Mouse (Mus musculus) liver, postnatal 0 days (tissue): ENCODE measurements around the gene Cdca3. TPM values are rescaled to one million over a fixed set of nuclear protein-coding genes. Genes with fewer than 3 reads are reported as not detected.

ENCODE experiments used
- ATAC-seq: fragments of 200-750 bp; cut with Nextera tagmentation; 2 replicates; pipeline ENCODE4 v1.8.0; 2017; ENCODE audit warnings: mild to moderate bottlenecking, moderate library complexity
- DNase-seq: peaks from one replicate; pipeline ENCODE4 v3.0.0-alpha.2; 2016
- H3K27ac ChIP-seq: fragments of 300-500 bp; sonication (generic); 2 replicates; pipeline ENCODE4 v1.5.1; 2014; ENCODE audit warnings: antibody characterized with exemption, moderate library complexity, mild to moderate bottlenecking, low read depth
- H3K27me3 ChIP-seq: fragments of 300-500 bp; sonication (generic); 2 replicates; pipeline ENCODE4 v1.6.1; 2014; ENCODE audit warnings: low read length, control low read depth, mixed read lengths; ENCODE audit not compliant: insufficient read depth
- H3K36me3 ChIP-seq: fragments of 300-500 bp; sonication (generic); replicated peaks from 2 replicates; pipeline ENCODE4 v1.6.1; 2014; ENCODE audit warnings: mild to moderate bottlenecking, control low read depth, low read length, moderate library complexity, mixed read lengths; ENCODE audit not compliant: insufficient read depth
- H3K4me1 ChIP-seq: fragments of 300-500 bp; sonication (generic); 2 replicates; pipeline ENCODE4 v1.6.1; 2014; ENCODE audit warnings: antibody characterized with exemption, mild to moderate bottlenecking, control low read depth; ENCODE audit not compliant: insufficient read depth
- H3K4me2 ChIP-seq: fragments of 300-500 bp; sonication (generic); 2 replicates; pipeline ENCODE4 v1.6.1; 2014; ENCODE audit warnings: low read depth, mild to moderate bottlenecking, low read length, moderate library complexity, mixed read lengths
- H3K4me3 ChIP-seq: fragments of 300-500 bp; sonication (generic); 2 replicates; pipeline ENCODE4 v1.5.1; 2014; ENCODE audit warnings: low read depth, low read length
- H3K9ac ChIP-seq: fragments of 300-500 bp; sonication (generic); replicated peaks from 2 replicates; pipeline ENCODE4 v1.6.1; 2014; ENCODE audit warnings: mild to moderate bottlenecking, moderate library complexity
- H3K9me3 ChIP-seq: fragments of 300-500 bp; sonication (generic); 2 replicates; pipeline ENCODE4 v1.6.1; 2016; ENCODE audit warnings: mild to moderate bottlenecking, control low read depth, low read length, mixed read lengths
- CTCF ChIP-seq: sonication (generic); IDR thresholded peaks from 2 replicates; pipeline ENCODE4 v1.5.1; 2016; ENCODE audit warnings: antibody characterized with exemption, low read depth
- EP300 ChIP-seq: IDR thresholded peaks from 2 replicates; pipeline ENCODE4 v1.6.1; 2016; ENCODE audit warnings: antibody characterized with exemption, low read depth, mild to moderate bottlenecking
- WGBS: fragments of 180-500 bp; shearing (Covaris S2); extraction: QIAGEN DNeasy Blood & Tissue Kit; methylation state at CpG from one replicate; pipeline ENCODE4 v1.1.7; 2014; ENCODE audit not compliant: insufficient replicate concordance; 5-methylcytosine and 5-hydroxymethylcytosine counted together
- polyA plus RNA-seq: library from polyadenylated mRNA; unstranded; fragments of >200 nt; fragmentation: Nextera tagmentation; extraction: Ambion mirVana; gene quantifications from 2 replicates; pipeline ENCODE4 v1.2.1, GENCODE M21; 2015

Gene Cdca3
- polyA plus RNA-seq, 1 experiment from 2014 or later = 98.3 TPM

- DNase-seq (peak; percentile 72), ATAC-seq (peak; percentile 74)
- Histone ChIP-seq H3K4me1 (peaks cover 5% of the 10 kb centered on the region; the same call in 1 of the 2 replicates), H3K27ac (peak within 1 kb of the TSS; percentile 34; the same call in 1 of the 2 replicates), H3K9me3 (no peaks in the 10 kb centered on the region), H3K36me3 (no peaks in the 10 kb centered on the region), H3K4me2 (peak within 1 kb of the TSS; percentile 83), H3K4me3 (peak within 1 kb of the TSS; percentile 52), H3K9ac (peak within 1 kb of the TSS; percentile 64), H3K27me3 (peaks cover 64% of the 10 kb centered on the region)
- WGBS = under 1% methylated on average over 78 of the region's 86 CpGs
- TF ChIP-seq CTCF = peak; percentile 66
- no peak for TF ChIP-seq EP300
Observed at GRCm38 (mm10) chr6:124856916-124857839, 27.8 kb downstream of the Cdca3 start, which contains the start of gene P3h3. P3h3 (minus strand) TSS chr6:124857752.

- peaks cover 6% of the 10 kb centered on the region for H3K4me1 ChIP-seq
- ATAC-seq (no peak), DNase-seq (no peak)
- H3K4me2 ChIP-seq = peak overlapping the region; percentile 83
- WGBS = 32% methylated on average over 26 of the region's 26 CpGs
- no peak overlapping the region for H3K27ac ChIP-seq
- H3K4me3 ChIP-seq = peak overlapping the region; percentile 52
- no peak overlapping the region for H3K9ac ChIP-seq
- TF ChIP-seq CTCF (no peak), EP300 (no peak)
- peaks cover 72% of the 10 kb centered on the region for H3K27me3 ChIP-seq
- no peaks in the 10 kb centered on the region for H3K36me3 ChIP-seq
- H3K9me3 ChIP-seq = no peaks in the 10 kb centered on the region
Observed at GRCm38 (mm10) chr6:124857840-124858530, 28.6 kb downstream of the Cdca3 start.

GRCm38 (mm10) chr6:124858561-124859318 lies 29.4 kb downstream of the Cdca3 start:
- no peaks in the 10 kb centered on the region for H3K9me3 ChIP-seq
- H3K4me3 ChIP-seq = no peak overlapping the region
- peaks cover 80% of the 10 kb centered on the region for H3K27me3 ChIP-seq
- 68% methylated on average over 26 of the region's 28 CpGs for WGBS
- H3K4me2 ChIP-seq = no peak overlapping the region
- no peak for ATAC-seq
- DNase-seq = no peak
- no peak overlapping the region for H3K27ac ChIP-seq
- no peak overlapping the region for H3K9ac ChIP-seq
- peaks cover 11% of the 10 kb centered on the region for H3K4me1 ChIP-seq
- H3K36me3 ChIP-seq = no peaks in the 10 kb centered on the region
- TF ChIP-seq CTCF (no peak), EP300 (no peak)

GRCm38 (mm10) chr6:124859725-124860124 lies 30.4 kb downstream of the Cdca3 start:
- Histone ChIP-seq H3K27ac (no peak overlapping the region), H3K27me3 (peaks cover 86% of the 10 kb centered on the region), H3K9ac (no peak overlapping the region), H3K4me3 (no peak overlapping the region), H3K4me1 (peaks cover 13% of the 10 kb centered on the region), H3K9me3 (no peaks in the 10 kb centered on the region), H3K36me3 (no peaks in the 10 kb centered on the region), H3K4me2 (no peak overlapping the region)
- ATAC-seq = 0 out of 2 replicates have a peak, but pooled peaks have one; percentile 24
- TF ChIP-seq EP300 (no peak), CTCF (peak; percentile 89)
- WGBS = 6% methylated on average over 12 of the region's 12 CpGs
- DNase-seq = peak; percentile 85

GRCm38 (mm10) chr6:124860511-124860910 lies 31.2 kb downstream of the Cdca3 start:
- H3K27ac ChIP-seq = no peak overlapping the region
- ATAC-seq = no peak

More at GRCm38 (mm10) chr6:124860511-124860910, 31.2 kb downstream of the Cdca3 start:
- Histone ChIP-seq H3K4me1 (peaks cover 13% of the 10 kb centered on the region), H3K27me3 (peaks cover 88% of the 10 kb centered on the region), H3K36me3 (no peaks in the 10 kb centered on the region), H3K9ac (no peak overlapping the region), H3K4me2 (no peak overlapping the region), H3K9me3 (no peaks in the 10 kb centered on the region), H3K4me3 (no peak overlapping the region)
- no peak for DNase-seq
- TF ChIP-seq EP300 (no peak), CTCF (no peak)
- 81% methylated on average over 9 of the region's 9 CpGs for WGBS
